Comparison of ENCODE assay signal across 24 mouse cellular contexts in genomic region chr19:46344710-46345419, GRCm38 (mm10).
"Had no signal": no experiment of that assay in that cellular context is flagged by ENCODE, and none has a peak within 500 bp of the region (broad histone marks: within the 10 kb centered on the region; RNA-seq: fewer than 3 reads in every experiment).

No protein-coding gene starts in this region.

- H3K4me3 ChIP-seq: kidney, embryonic 15.5 days; left cerebral cortex, adult 2 months; limb, embryonic 12.5 days; megakaryocyte, embryonic 14.5 days; midbrain, embryonic 10.5 days; midbrain, embryonic 13.5 days; myocyte; stomach, embryonic 15.5 days had no signal

- H3K9ac ChIP-seq: kidney, embryonic 15.5 days; limb, embryonic 12.5 days; liver, embryonic 14.5 days; liver, postnatal 0 days; lung, embryonic 14.5 days; stomach, embryonic 15.5 days had no signal

- H3K4me2 ChIP-seq: kidney, embryonic 15.5 days; limb, embryonic 12.5 days; lung, embryonic 14.5 days; midbrain, embryonic 13.5 days; stomach, embryonic 15.5 days had no signal

- H3K27ac ChIP-seq: kidney, embryonic 15.5 days; left cerebral cortex, adult 2 months; limb, embryonic 12.5 days; liver, embryonic 14.5 days; midbrain, embryonic 10.5 days; midbrain, embryonic 13.5 days; stomach, embryonic 15.5 days had no signal

- DNase-seq: kidney, adult 8-10 months; kidney, postnatal 10 days; kidney, postnatal 36 days; layer of hippocampus, postnatal 36 days; liver, postnatal 0 days; lung, embryonic 14.5 days; lung, postnatal 10 days; lung, postnatal 36 days; right cerebral cortex, adult 18-20 months; right cerebral cortex, postnatal 14 days; right cerebral cortex, postnatal 4 days; spleen, adult 18-20 months; thymus, postnatal 25 days had no signal

- H3K9me3 ChIP-seq: kidney, embryonic 15.5 days; limb, embryonic 12.5 days; megakaryocyte, embryonic 14.5 days; midbrain, embryonic 10.5 days; midbrain, embryonic 13.5 days; stomach, embryonic 15.5 days had no signal

- H3K27me3 ChIP-seq: stomach, embryonic 15.5 days had no signal

- H3K36me3 ChIP-seq: kidney, embryonic 15.5 days; limb, embryonic 12.5 days; midbrain, embryonic 10.5 days; midbrain, embryonic 13.5 days; stomach, embryonic 15.5 days had no signal

- ATAC-seq: intestine, embryonic 16.5 days; liver, postnatal 0 days; midbrain, embryonic 13.5 days; midbrain, embryonic 16.5 days had no signal
